Mouse (Mus musculus): ENCODE results near the gene Gm4763. TPM values are rescaled to one million over a fixed set of nuclear protein-coding genes. Genes with fewer than 3 reads are reported as not detected.
A peak's percentile ranks its signal among the peaks of the same experiment; 100 is the strongest.
"Not testable (repeated sequence)": the region's sequence is repeated elsewhere in the genome, so short reads cannot be mapped to it uniquely, and the experiment has no call there.

Gene Gm4763
- polyA plus RNA-seq (2016; fragmentation: Nextera tagmentation; extraction: Ambion mirVana): not detected in 2 replicates

DNA sequence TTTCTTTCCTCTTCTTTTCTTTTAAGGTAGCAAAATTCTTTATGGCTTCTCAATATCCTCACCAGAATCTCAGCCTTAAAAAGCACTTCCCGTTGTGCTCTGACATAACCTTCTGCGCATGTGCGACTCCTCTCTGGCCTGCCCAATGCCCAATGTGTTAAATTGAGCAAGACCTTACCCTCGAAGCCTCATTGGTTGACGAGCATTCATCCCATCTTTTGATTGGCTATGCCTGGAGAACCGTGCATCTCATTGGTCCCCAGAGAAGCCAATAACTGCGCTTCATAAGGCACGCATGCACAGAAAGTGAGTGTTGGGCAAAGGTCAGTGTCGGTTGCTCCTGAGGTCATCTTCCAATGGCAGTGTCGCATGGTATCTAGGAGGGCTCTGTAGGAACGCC lies at the start of gene Gm4763:
TSS of gene Gm4763 (minus strand) at position 101 of the 400 bp plus-strand sequence.
- not testable (repeated sequence) for H3K27me3 ChIP-seq (ENCODE audit: low read depth, poor library complexity, severe bottlenecking); H3K36me3 ChIP-seq; H3K27ac ChIP-seq; H3K9me3 ChIP-seq (replicated peaks); DNase-seq (ENCODE audit: low spot score); H3K4me1 ChIP-seq; H3K4me3 ChIP-seq
- WGBS: 92% methylated on average over 11 of the region's 11 CpGs

- Histone ChIP-seq H3K9me3 (replicated peaks) (no peaks in the 10 kb centered on the region), H3K4me1 (no peaks in the 10 kb centered on the region), H3K27ac (no peak overlapping the region), H3K36me3 (no peaks in the 10 kb centered on the region), H3K4me3 (no peak overlapping the region), H3K27me3 (ENCODE audit: low read depth, poor library complexity, severe bottlenecking) (no peaks in the 10 kb centered on the region)
- DNase-seq (ENCODE audit: low spot score): no peak
- 78% methylated on average over 2 of the region's 2 CpGs for WGBS
These were observed 49.4 kb upstream of the Gm4763 start for GRCm38 (mm10) chr7:24776145-24776544.

DNA sequence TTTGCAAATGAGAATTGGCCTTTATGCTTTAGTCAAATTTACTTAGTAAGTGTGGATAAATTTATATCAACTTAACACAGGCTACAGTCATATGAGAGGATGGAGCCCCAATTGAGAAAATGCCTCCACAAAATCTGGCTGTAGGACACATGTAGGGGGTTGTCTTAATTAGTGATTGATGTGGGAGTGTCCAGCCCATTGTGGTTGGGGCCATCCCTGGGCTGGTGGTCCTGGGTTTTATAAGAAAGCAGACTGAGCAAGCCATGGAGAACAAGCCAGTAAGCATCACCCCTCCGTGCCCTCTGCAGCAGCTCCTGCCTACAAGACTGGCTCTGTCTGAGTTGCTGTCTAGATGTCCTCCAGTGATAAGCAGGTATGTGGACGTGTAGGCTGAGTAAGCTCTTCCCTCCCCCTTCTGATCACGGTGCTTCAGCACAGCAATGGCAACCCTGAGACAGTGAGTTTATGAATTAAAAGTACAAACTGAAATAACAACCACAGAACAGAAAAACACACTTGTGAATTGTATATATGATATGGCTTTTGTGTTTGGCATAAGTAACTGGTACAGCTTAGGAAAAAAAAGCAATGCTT lies 47.3 kb upstream of the Gm4763 start:
- Histone ChIP-seq H3K9me3 (replicated peaks) (no peaks in the 10 kb centered on the region), H3K27me3 (ENCODE audit: low read depth, poor library complexity, severe bottlenecking) (no peaks in the 10 kb centered on the region), H3K27ac (no peak overlapping the region), H3K4me3 (no peak overlapping the region), H3K4me1 (no peaks in the 10 kb centered on the region), H3K36me3 (no peaks in the 10 kb centered on the region)
- WGBS: 65% methylated on average over 3 of the region's 3 CpGs
- no peak for DNase-seq (ENCODE audit: low spot score)

- Histone ChIP-seq H3K4me1 (no peaks in the 10 kb centered on the region), H3K4me3 (no peak overlapping the region), H3K27me3 (ENCODE audit: low read depth, poor library complexity, severe bottlenecking) (no peaks in the 10 kb centered on the region), H3K36me3 (no peaks in the 10 kb centered on the region), H3K27ac (no peak overlapping the region), H3K9me3 (replicated peaks) (no peaks in the 10 kb centered on the region)
- DNase-seq (ENCODE audit: low spot score): no peak
These were observed 44.7 kb upstream of the Gm4763 start for GRCm38 (mm10) chr7:24771361-24771760.

DNA sequence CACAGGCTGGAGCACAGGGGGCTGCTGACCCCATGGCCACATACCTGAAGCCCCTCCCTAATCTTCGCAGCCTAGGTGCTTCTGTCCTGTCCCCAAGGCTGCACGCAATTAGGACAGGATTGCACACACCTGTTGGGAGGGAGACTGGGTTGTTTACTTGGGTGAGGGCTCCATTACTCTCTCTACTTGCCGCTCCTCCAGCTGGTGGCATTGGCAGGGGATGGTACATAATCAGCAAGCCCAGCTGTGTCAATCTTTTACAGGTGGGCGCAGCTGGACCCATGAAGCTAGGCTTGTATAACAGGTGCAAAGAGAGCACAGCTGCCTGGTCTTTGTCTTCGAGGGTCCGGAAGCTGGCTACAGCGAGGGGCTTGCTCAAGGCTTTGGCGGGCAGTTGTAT lies 35.9 kb upstream of the Gm4763 start:
- no peaks in the 10 kb centered on the region for H3K27me3 ChIP-seq (ENCODE audit: low read depth, poor library complexity, severe bottlenecking)
- no peak overlapping the region for H3K27ac ChIP-seq
- 93% methylated on average over 8 of the region's 8 CpGs for WGBS
- no peak for DNase-seq (ENCODE audit: low spot score)
- H3K9me3 ChIP-seq (replicated peaks): no peaks in the 10 kb centered on the region
- H3K36me3 ChIP-seq: no peaks in the 10 kb centered on the region
- no peak overlapping the region for H3K4me3 ChIP-seq
- no peaks in the 10 kb centered on the region for H3K4me1 ChIP-seq

GRCm38 (mm10) chr7:24761161-24761560 lies 34.5 kb upstream of the Gm4763 start:
- H3K4me1 ChIP-seq: no peaks in the 10 kb centered on the region
- WGBS: 80% methylated on average over 6 of the region's 6 CpGs
- H3K36me3 ChIP-seq: no peaks in the 10 kb centered on the region
- no peaks in the 10 kb centered on the region for H3K9me3 ChIP-seq (replicated peaks)
- no peak for DNase-seq (ENCODE audit: low spot score)
- H3K4me3 ChIP-seq: no peak overlapping the region
- H3K27ac ChIP-seq: no peak overlapping the region
- no peaks in the 10 kb centered on the region for H3K27me3 ChIP-seq (ENCODE audit: low read depth, poor library complexity, severe bottlenecking)

- Histone ChIP-seq H3K4me1 (no peaks in the 10 kb centered on the region), H3K36me3 (no peaks in the 10 kb centered on the region), H3K27me3 (ENCODE audit: low read depth, poor library complexity, severe bottlenecking) (no peaks in the 10 kb centered on the region), H3K27ac (no peak within 1 kb of the TSS), H3K4me3 (no peak within 1 kb of the TSS), H3K9me3 (replicated peaks) (no peaks in the 10 kb centered on the region)
- DNase-seq (ENCODE audit: low spot score): no peak
- 84% methylated on average over 6 of the region's 6 CpGs for WGBS
These were observed 33.5 kb upstream of the Gm4763 start, which contains the start of gene Cd177 for GRCm38 (mm10) chr7:24760211-24760610. Gene Cd177, minus strand, starts transcription at chr7:24760311.

GRCm38 (mm10) chr7:24758520-24758919 lies 31.8 kb upstream of the Gm4763 start:
- H3K27me3 ChIP-seq (ENCODE audit: low read depth, poor library complexity, severe bottlenecking): no peaks in the 10 kb centered on the region
- 88% methylated on average over 1 of the region's 1 CpGs for WGBS
- no peak overlapping the region for H3K4me3 ChIP-seq
- H3K36me3 ChIP-seq: no peaks in the 10 kb centered on the region
- no peaks in the 10 kb centered on the region for H3K4me1 ChIP-seq
- no peaks in the 10 kb centered on the region for H3K9me3 ChIP-seq (replicated peaks)
- H3K27ac ChIP-seq: no peak overlapping the region
- DNase-seq (ENCODE audit: low spot score): no peak

GRCm38 (mm10) chr7:24753476-24753875 lies 26.8 kb upstream of the Gm4763 start:
- DNase-seq (ENCODE audit: low spot score): no peak
- no peaks in the 10 kb centered on the region for H3K36me3 ChIP-seq
- WGBS: 85% methylated on average over 5 of the region's 5 CpGs

GRCm38 (mm10) chr7:24751610-24752009 lies 24.9 kb upstream of the Gm4763 start:
- Histone ChIP-seq H3K27ac (no peak overlapping the region), H3K4me1 (no peaks in the 10 kb centered on the region), H3K36me3 (no peaks in the 10 kb centered on the region), H3K27me3 (ENCODE audit: low read depth, poor library complexity, severe bottlenecking) (no peaks in the 10 kb centered on the region), H3K4me3 (no peak overlapping the region), H3K9me3 (replicated peaks) (no peaks in the 10 kb centered on the region)
- DNase-seq (ENCODE audit: low spot score): no peak
- 68% methylated on average over 2 of the region's 2 CpGs for WGBS

More at GRCm38 (mm10) chr7:24753476-24753875, 26.8 kb upstream of the Gm4763 start:
- H3K27me3 ChIP-seq (ENCODE audit: low read depth, poor library complexity, severe bottlenecking): no peaks in the 10 kb centered on the region
- no peak overlapping the region for H3K27ac ChIP-seq
- no peaks in the 10 kb centered on the region for H3K4me1 ChIP-seq
- no peaks in the 10 kb centered on the region for H3K9me3 ChIP-seq (replicated peaks)
- no peak overlapping the region for H3K4me3 ChIP-seq

GRCm38 (mm10) chr7:24750695-24751094 lies 24.0 kb upstream of the Gm4763 start:
- DNase-seq (ENCODE audit: low spot score): no peak
- WGBS: 65% methylated on average over 4 of the region's 4 CpGs
- Histone ChIP-seq H3K4me3 (no peak overlapping the region), H3K9me3 (replicated peaks) (no peaks in the 10 kb centered on the region), H3K27ac (no peak overlapping the region), H3K27me3 (ENCODE audit: low read depth, poor library complexity, severe bottlenecking) (no peaks in the 10 kb centered on the region), H3K36me3 (no peaks in the 10 kb centered on the region), H3K4me1 (no peaks in the 10 kb centered on the region)

DNA sequence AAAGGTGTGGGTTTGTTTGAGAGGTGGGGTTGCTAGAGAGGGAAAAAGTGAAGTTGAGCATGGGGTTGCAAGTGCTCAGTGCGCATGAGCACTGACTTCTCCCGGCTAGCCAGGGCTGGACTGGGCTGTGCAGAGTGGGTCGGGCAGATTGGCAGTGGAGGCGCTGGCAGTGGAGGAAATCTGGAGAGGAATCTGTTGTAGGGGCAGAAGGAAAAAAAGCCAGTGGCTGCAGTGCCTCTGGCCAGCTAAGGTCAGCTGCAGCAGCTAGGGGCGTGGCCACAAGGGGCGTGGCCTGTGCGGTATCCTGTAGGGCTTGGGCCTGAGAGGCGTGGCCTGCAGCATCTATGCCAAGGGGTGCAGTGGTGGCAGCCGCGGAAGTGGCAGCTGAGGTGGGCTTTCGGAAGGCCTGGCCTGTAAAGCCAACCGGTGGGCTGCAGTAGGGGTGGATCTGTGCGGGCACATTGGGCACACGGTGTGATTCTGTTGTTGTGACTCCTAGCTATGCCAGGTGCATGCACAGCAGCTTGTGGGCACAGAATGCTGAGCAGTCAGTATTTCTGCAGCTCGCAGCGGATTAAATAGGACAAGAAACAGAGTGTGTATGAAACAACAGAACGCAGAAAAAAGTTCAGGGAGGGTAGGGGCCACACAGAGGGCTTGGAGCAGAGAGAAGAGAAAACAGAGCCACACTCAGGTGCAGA lies 9.4 kb upstream of the Gm4763 start:
- Histone ChIP-seq H3K9me3 (replicated peaks) (no peaks in the 10 kb centered on the region), H3K27ac (0 out of 2 replicates have a peak overlapping the region, but pooled peaks have one; percentile 25), H3K4me3 (peak overlapping the region; percentile 23), H3K4me1 (peaks cover 8% of the 10 kb centered on the region), H3K36me3 (no peaks in the 10 kb centered on the region), H3K27me3 (ENCODE audit: low read depth, poor library complexity, severe bottlenecking) (no peaks in the 10 kb centered on the region; the same call in 1 of the 2 replicates)
- WGBS: 20% methylated on average over 17 of the region's 17 CpGs
- peak; percentile 60 for DNase-seq (ENCODE audit: low spot score)

GRCm38 (mm10) chr7:24715039-24715438 lies 11.7 kb downstream of the Gm4763 start:
- H3K36me3 ChIP-seq: no peaks in the 10 kb centered on the region
- no peaks in the 10 kb centered on the region for H3K9me3 ChIP-seq (replicated peaks)
- no peak overlapping the region for H3K27ac ChIP-seq
- DNase-seq (ENCODE audit: low spot score): no peak
- no peaks in the 10 kb centered on the region for H3K4me1 ChIP-seq
- H3K4me3 ChIP-seq: no peak overlapping the region
- WGBS: 78% methylated on average over 6 of the region's 6 CpGs
- no peaks in the 10 kb centered on the region for H3K27me3 ChIP-seq (ENCODE audit: low read depth, poor library complexity, severe bottlenecking)
